Mouse (Mus musculus): ENCODE data around the gene Ndufb6.

DNA sequence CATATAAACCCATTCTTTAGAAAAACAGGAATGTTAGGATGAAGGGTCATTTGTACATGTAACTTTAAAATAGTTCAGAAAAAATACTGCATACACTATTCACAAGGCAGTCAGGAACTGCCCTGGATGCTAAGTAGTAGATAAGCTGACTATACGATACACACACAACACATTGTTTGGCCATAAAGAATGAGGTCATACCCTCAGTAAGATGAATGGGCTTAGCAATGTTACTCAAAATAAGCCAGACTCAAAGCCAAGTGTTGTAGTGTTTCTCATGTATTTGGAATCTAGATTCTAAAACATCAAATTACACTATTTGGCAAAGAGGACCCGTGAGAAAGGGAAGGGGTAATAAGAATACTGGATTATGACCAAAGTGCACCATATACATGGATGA is 25.5 kb downstream of the Ndufb6 start:
- TF ChIP-seq EP300 (IDR thresholded peaks at IDR 0.05; ENCODE audit: low read depth) (no peak), CTCF (IDR thresholded peaks at IDR 0.05; ENCODE audit: low read depth) (no peak)

Measured in liver, postnatal 0 days (tissue).